Mouse (Mus musculus): ENCODE measurements at regions not wholly inside any gene's neighbourhood (a gene's known extent, or its start where the extent isn't known, plus 50 kb on each side); places are given as distances from the start of the nearest gene placed in this dataset.
"Not testable (repeated sequence)": the region's sequence is repeated elsewhere in the genome, so short reads cannot be mapped to it uniquely, and the experiment has no call there.

- DNase-seq: no peak
Measured at GRCm38 (mm10) chr3:81750164-81750563, 182.2 kb upstream of the Ctso start.

- no peak for DNase-seq
Measured at GRCm38 (mm10) chr3:81752955-81753354, 179.4 kb upstream of the Ctso start.

- DNase-seq: no peak
Measured at GRCm38 (mm10) chr3:81760383-81760782, 172.0 kb upstream of the Ctso start.

- DNase-seq: no peak
Measured at GRCm38 (mm10) chr3:81760914-81761313, 171.5 kb upstream of the Ctso start.

GRCm38 (mm10) chr3:81771812-81772211 is 160.6 kb upstream of the Ctso start:
- no peak for DNase-seq

GRCm38 (mm10) chr3:81773012-81773411 is 159.4 kb upstream of the Ctso start:
- DNase-seq: no peak

- DNase-seq: no peak
Measured at GRCm38 (mm10) chr3:81782081-81782480, 150.3 kb upstream of the Ctso start.

GRCm38 (mm10) chr3:81782921-81783541 is 149.4 kb upstream of the Ctso start:
- DNase-seq: peak; percentile 32

- no peak for DNase-seq
Measured at GRCm38 (mm10) chr3:81788915-81789314, 143.5 kb upstream of the Ctso start.

- DNase-seq: no peak
Measured at GRCm38 (mm10) chr3:81789664-81790063, 142.7 kb upstream of the Ctso start.

GRCm38 (mm10) chr3:81802096-81802495 is 130.3 kb upstream of the Ctso start:
- no peak for DNase-seq

- DNase-seq: no peak
Measured at GRCm38 (mm10) chr3:81805745-81806144, 126.7 kb upstream of the Ctso start.

GRCm38 (mm10) chr3:81809604-81810003 is 122.8 kb upstream of the Ctso start:
- no peak for DNase-seq

- DNase-seq: no peak
Measured at GRCm38 (mm10) chr3:81820304-81820703, 112.1 kb upstream of the Ctso start.

GRCm38 (mm10) chr3:81829525-81829924 is 102.9 kb upstream of the Ctso start:
- DNase-seq: no peak

- no peak for DNase-seq
Measured at GRCm38 (mm10) chr3:81829966-81830599, 102.3 kb upstream of the Ctso start.

GRCm38 (mm10) chr3:81835380-81836157 is 96.8 kb upstream of the Ctso start:
- DNase-seq: no peak

- DNase-seq: no peak
Measured at GRCm38 (mm10) chr3:81836478-81836877, 95.9 kb upstream of the Ctso start.

GRCm38 (mm10) chr3:81838121-81838520 is 94.3 kb upstream of the Ctso start:
- not testable (repeated sequence) for DNase-seq

- DNase-seq: no peak
Measured at GRCm38 (mm10) chr3:81864487-81864886, 67.9 kb upstream of the Ctso start.
